Mouse (Mus musculus) adrenal gland, postnatal 36 days (tissue): Measurements from ENCODE around the gene Exosc10. TPM values are rescaled to one million over a fixed set of nuclear protein-coding genes. Genes with fewer than 3 reads are reported as not detected.

ENCODE experiments used
- DNase-seq, 2 experiments: peaks; one replicate each; pipeline ENCODE4 v3.0.0; 2021; ENCODE audit warnings: mixed read lengths in 1 of 2
- total RNA-seq, 2 experiments: library from RNA; stranded (reverse); gene quantifications; 2 replicates each; pipeline ENCODE4 v1.2.3; 2021

Exosc10 gene
- total RNA-seq, 2 experiments from 2014 or later = 43.6 to 52.6 TPM

DNA sequence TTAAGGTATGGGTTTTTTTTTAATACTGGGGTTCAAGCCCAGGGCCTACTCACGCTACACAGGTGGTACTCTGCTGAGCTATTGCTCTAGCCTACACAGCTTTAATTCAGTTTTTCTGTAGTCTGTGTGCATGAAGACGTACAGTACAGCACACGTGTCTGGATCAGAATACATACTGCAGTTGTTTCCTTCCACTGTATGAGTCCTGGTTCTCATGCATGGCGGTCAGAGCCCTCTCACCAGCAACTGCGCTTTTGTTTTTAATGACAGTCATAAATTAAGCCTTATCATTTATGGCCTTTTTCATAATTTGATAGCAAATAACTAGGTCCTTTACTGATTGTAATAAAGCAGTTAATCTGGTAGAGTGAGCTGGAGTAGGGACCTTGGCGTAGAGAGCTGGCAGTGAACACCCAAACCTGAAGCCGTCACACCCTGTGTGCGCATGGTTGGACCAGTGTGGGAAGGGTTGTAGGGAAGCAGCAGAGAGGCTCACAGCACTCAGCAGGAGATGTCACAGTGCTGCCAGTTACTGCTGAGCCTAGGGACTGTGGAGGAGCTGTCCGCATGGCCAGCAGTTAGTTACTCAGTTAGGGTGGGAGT lies 12.6 kb downstream of the Exosc10 start:
- DNase-seq = no peak

DNA sequence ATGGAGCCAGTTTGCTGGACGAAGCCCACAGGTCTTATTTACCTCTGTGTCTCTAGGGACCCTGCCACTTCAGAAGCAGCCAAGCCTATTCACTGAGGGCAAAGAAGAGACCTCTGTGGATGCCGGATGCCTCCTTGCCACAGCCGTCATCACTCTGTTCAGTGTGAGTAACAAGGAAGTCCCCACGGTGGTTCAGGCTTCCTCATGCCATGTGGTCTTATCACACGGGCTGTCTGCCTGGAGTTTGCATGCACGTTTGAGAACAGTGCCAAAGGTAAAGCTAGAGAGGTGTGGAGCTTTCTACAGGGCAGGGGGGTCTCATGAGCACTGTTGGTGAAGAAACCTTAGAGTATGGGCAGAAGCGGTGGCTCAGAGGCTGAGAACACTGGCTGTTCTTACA lies 15.0 kb downstream of the Exosc10 start:
- no peak for DNase-seq

DNA sequence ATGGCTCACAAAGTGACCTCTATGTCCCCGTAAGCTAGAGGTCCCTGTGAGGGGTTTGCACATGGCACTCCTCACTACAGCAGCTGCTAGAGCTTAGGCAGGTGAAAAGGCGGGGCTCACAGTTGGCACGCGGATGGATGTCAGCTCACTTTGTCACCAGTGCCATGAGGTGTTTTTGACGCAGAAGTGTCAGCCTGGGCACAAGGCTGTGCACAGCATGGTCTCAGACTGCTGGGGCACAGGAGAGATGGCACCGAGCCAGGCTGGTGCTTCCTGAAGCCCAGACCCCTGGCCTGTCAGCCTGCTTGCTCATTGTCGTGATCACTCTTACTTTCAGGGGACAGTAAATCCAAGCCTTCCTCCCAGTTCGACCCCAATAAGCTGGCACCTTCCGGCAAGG lies 22.5 kb downstream of the Exosc10 start:
- no peak for DNase-seq

DNA sequence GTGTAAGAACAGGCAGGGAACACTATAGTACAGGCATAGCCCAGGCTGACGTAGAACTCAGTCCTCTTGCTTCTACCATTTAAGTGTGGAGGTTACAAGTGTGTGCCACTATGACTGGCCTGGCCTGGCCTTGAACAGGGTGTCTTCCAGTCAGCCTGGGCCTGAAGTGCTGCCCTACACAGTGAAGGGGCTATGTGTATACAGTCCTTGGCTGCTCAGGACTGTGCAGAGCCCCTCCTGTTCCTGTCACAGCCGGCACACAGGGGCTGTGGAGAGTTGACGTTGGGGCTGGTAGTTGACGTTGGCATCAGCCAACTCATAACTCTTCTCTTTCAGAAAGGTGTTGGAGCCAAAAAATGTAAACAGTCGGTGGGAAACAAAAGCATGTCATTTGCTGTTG lies 23.2 kb downstream of the Exosc10 start:
- DNase-seq = no peak

DNA sequence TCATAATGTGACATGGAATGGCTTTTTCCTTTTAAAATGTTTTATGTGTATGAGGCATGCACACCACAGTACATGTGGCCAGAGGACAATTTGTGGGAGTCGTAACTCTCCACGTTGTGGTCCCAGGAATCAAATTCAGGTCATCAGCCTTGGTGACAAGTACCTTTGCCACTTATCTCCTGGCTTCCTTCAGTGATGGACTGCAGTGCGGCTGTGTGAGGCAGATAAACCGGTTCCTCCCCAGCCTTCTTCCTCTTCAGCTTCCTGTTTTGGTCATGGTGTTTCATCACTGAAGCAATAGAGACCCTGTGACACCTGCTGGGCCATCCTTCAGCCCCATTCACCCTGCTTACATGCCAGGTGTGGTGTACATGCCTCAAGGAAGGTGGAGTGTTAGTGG lies 25.0 kb downstream of the Exosc10 start:
- DNase-seq = no peak

DNA sequence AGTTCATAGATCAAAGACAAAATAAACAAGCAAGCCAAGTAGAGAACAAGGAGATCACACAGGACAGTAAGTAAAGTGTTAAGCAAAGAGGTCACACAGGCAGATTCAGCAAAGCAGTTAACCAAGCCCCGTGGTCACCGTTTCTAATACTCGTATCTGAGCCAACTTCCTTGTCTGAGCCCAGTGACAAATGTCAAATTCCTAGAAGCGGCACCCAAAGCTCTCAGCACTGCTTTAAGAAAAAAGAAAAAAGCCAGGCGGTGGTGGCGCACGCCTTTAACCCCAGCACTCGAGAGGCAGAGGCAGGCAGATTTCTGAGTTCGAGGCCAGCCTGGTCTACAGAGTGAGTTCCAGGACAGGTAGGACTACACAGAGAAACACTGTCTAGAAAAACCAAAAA lies 28.4 kb downstream of the Exosc10 start:
- no peak for DNase-seq

DNA sequence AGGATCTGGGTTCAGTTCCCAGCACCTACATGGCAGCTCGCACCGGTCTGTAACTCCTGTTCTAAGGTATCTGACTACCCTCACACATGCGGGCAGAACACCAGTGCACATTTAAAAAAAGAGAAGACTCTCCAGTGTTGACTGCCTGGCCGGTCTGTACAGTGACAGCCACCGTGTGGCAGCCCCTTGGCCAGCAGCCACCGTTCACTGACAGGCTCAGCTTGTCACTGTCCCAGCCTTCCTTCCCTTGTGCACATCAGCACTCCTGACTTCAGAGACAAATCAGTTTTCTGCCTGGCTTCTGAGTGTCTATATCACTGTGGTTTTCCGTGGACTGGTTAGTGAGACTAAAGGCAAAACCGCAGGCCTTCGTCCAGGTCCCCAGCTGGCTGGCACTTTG lies 30.6 kb downstream of the Exosc10 start:
- DNase-seq = no peak

DNA sequence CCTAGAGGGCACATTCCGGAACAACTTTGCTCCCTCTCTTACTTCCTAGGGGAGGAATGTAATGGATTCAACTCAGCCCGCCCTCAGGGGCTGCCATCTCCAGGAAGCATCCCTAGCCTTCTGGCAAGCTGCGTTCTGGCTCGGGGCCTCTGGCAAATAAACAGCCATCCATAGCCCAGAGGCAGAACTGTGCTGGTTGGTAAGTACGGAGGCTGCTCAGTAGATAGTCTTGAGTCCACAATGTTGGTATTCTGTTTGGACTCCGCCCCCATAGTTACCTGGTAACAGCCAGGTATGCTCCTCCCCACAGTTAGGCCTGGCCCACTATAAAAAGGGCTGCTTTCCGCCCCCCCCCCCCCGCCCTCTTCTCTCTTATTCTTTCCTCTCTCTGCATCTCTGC lies 31.3 kb downstream of the Exosc10 start:
- no peak for DNase-seq

DNA sequence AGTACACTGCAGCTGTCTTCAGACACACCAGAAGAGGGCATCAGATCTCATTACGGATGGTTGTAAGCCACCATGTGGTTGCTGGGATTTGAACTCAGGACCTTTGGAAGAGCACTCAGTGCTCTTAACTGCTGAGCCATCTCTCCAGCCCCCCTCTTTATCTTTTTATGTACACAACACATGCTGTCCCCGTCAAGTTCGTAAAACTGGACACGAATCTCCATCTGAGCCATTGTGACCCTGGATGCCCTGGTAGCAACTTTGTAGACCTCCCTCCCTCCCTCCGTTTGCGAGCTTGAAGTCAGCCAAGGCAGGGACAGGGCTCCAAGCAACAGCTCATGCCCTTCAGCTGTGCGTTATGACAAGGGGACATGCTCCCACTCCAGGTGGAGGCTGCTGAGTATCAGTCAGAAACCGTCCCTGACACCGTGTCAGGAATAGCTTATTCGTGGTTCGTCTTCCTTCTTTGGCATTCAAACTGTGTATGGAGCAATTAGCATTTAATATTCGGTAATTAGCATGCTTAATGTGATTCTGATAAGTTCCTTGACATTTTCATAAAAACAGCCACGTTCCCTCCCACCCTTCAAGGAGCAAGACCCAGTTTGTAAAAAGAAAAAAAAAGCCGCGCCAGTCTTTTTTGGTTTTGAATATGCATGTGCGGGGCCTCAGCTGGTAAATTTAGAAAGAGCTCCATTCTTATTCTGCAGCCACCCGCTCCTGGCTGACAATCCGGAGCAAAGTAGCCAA lies 32.4 kb downstream of the Exosc10 start:
- no peak for DNase-seq

DNA sequence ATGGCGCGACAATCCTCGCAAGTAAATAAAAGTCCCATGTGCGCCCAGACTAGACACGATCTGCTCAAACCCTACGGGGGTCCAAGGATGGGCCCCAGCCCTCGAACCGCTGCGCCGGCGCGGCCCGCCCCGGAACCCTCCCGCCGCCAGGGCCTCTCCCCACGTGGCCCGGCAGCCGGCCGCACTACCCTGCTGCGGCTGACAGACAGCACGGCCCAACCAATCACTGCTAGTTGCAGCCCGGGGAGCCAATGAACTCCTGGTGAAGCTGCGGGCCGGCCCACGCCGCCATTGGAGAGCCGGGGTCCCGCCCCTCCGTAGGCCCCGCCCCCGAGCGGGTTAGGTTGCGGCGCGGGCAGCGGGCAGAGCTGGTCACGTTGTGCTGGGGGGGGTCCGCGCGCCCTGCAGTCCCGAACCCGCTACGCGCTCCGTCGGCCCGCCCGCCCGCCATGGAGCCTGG lies 33.0 kb downstream of the Exosc10 start, which contains the start of gene Srm:
Gene Srm (plus strand): TSS at position 333 of the 460 bp plus-strand sequence.
- peak; percentile 99 to 100 for DNase-seq

DNA sequence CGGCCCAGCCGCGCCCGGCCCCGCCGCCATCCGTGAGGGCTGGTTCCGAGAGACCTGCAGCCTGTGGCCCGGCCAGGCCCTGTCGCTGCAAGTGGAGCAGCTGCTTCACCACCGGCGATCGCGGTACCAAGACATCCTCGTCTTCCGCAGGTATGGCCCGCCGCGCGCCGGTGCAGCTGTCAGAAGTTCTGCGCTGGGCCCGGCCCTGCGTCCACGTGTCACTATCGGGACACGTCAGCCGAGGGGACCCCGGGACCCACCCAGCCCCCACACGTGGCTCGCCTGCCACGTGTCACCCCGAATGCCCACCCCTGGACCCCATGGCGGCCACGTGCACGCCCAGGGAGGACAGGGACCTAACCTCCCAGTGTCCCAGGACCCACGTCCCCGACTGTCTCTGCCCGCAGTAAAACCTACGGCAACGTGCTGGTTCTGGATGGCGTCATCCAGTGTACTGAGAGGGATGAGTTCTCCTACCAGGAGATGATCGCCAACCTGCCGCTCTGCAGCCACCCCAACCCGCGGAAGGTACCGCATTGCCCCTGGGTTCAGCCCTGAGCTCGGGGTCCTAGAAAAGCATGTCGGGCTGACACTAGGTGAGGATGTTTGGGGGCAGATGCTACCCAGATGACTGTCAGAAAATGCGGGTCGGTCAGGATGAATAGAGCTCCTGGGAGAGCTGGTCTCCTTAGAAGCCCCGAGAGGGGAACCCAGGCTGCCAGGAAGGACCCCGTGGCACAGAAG lies 33.6 kb downstream of the Exosc10 start:
- peak; percentile 52 to 57 for DNase-seq

DNA sequence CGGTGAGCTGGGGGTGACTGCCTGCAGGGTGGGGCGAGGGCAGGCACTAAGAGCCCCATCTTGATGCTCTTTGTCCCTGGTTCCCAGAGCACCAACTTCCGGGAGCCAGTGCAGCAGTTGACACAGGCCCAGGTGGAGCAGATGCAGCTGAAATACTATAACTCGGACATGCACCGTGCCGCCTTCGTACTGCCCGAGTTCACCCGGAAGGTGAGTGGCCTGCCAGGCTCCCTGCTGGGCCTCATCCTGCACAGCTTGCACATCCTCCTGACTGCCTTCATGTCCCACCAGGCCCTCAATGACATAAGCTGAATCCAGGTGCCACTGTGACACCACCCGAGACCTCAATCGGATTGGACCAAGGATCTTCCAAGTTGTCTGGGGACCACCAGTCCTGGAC lies 35.8 kb downstream of the Exosc10 start:
- no peak for DNase-seq

DNA sequence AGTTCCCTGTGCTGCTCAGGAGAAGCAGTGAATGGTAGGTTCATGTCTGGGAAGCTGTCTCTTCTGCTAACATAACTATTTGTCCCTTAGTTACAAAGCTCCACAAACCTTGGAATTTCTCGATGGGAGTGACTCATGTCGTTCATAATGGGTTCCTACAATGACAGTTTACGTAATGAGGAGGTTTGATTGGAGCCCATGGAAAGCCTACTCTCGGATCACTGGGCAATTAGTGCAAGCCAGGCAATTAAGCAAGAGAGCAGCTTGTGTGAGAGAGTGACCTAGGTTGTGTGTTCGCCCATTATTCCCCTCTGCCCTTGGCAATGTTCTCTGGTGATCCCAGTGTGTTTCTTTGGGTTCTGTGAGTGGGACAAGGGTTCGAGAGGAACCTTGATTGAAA lies 37.7 kb downstream of the Exosc10 start:
- no peak for DNase-seq

DNA sequence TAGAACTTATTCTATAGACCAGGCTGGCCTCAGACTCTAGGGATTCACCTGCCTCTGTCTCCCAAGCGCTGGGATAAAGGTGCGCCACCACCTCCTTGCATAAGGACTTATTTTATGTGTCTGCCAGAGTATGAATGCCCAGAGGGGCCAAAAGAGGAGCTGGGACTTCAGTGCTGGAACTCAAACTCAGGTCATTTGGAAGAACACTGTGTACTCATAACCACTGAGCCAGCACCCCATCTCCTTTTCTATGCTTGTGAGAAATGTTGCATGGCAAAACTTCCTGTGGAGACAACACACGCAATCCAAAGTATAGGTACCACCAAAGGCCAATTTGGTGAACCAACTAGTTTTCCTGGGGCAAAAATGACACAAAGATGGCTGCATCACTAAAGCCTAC lies 38.5 kb downstream of the Exosc10 start:
- no peak for DNase-seq

DNA sequence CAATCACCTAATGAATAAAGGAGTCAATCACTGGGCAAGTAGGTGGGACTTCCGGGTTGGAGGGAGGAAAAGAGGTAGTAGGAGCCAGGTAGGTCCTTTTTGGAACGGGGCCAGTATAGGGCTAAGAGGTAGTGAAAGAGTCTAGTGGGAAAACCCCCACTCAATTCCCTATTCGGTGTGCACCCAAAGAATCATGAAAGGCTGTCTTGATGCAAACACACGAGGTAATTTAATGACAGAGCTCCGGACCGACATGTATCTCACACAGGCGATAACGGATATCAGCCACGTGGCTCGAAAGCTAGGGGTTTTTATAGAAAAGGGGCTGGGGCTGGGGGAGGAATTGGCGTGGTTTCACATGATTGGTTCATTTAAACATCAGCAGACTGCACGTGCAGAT lies 40.6 kb downstream of the Exosc10 start:
- DNase-seq = no peak

DNA sequence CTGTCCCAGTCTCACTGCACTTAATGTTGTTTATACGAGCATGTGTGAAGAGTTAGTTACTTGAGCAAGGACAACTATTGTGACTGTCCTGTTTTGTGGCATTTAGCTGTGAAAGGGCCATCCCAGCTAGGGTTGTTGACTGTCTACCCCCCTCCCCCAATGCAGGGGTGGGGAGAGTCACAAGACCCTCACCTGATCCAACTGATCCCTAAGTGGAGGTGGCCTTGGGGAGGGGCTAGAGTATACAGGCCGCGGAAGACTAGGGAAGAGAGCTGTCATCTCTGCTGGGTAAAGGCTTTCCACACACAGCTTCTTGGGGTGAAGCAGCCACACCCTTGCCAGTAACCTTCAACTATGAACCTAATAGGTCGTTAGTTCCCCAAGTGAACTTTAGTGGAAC lies 42.1 kb downstream of the Exosc10 start:
- no peak for DNase-seq

DNA sequence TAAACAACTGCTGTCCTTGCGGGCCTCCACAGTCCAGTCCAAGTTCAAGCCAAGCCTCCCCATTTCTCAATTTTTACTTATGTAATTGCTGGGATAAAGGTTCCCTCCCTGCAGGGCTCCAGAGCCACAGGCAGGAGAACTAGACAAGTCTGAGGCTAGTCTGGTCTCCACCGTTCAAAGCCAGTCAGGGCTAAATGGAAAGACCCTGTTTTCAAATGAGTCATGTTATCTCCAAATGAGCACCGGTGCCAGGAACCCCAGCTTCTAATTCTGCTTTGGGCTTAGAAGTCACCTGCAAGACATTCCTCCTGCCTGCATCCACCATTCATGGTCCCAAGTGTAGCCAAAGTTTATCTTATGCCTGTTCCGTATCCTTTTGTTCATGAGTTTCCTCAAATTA lies 43.6 kb downstream of the Exosc10 start:
- no peak for DNase-seq

DNA sequence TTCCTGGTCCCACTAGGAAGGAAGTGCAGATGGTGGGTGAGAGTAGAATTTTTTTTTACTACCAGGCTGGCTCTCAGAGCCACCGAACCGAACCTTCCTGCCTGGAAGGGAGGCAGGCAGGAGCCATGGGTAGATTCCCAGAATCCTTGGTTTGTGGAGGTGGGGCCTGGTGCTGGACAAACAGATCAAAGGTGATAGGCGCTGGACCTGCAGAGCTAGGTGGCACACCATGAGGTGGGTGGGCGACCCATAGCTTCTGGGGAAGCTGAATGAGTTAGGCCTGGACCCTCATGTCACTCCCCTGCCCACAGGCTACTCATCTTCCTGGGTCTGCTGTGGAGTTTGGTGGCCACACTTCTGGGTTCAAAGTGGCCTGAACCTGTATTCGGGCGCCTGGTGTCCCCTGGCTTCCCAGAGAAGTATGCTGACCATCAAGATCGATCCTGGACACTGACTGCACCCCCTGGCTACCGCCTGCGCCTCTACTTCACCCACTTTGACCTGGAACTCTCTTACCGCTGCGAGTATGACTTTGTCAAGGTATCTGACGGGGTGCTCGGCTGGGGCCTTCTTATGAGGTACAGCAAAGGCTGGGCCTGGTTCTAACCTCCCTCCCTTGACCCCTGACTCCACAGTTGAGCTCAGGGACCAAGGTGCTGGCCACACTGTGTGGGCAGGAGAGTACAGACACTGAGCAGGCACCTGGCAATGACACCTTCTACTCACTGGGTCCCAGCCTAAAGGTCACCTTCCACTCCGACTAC lies 44.3 kb downstream of the Exosc10 start, which contains the start of gene Masp2:
Gene Masp2 (plus strand): TSS at position 198 of the 764 bp plus-strand sequence.
- DNase-seq = no peak

DNA sequence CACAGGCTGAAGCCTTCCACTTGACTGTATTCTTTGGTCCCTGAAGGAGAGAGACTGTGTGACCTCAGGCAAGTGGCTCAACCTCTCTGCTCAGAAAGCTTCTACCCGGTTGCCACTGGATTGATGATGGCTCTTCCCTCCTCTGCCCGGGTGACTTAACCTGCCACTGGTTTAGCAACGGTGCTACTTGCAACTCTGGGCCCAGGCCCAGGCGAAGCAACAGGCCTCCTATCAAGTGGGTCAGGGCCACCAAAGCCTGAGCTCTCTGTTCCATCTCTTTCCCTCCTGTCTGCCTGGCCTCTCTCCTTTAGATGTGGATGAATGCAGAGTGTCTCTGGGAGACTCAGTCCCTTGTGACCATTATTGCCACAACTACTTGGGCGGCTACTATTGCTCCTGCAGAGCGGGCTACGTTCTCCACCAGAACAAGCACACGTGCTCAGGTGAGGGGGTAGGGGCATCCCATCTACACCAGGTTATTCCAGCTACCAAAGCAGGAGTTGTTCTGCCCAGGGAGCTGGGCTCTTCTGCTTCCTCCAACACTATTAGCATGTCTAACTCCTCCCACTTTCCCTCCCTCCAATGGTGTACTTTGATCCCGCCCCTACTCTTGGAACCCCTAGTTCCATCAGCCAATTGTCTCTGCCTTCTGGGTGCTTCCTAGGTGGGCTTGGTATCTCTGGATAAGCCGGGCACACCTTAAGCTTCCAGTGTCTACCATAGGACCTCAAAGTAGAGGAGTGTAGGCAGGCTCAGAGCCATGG lies 45.3 kb downstream of the Exosc10 start:
- peak; percentile 38 to 53 for DNase-seq

DNA sequence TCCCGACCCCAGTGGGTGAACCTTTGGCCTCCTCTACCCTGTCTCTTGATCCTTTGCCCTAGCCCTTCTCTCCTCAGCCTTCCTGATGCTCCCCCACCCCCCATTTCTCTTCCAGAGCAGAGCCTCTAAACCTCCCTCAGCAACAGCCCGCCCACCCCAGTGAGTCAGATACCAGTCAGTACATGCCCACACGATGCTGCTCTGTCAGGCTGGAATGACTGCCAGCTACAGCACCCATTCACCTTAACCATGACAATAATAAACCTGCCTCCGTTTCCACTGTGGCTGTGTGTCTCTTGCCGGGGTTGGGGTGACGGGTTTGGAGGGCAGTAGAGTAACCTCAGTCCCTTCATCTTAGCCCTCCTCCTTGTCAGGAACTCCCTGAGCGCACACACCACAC lies 45.9 kb downstream of the Exosc10 start:
- peak; percentile 46 to 52 for DNase-seq

DNA sequence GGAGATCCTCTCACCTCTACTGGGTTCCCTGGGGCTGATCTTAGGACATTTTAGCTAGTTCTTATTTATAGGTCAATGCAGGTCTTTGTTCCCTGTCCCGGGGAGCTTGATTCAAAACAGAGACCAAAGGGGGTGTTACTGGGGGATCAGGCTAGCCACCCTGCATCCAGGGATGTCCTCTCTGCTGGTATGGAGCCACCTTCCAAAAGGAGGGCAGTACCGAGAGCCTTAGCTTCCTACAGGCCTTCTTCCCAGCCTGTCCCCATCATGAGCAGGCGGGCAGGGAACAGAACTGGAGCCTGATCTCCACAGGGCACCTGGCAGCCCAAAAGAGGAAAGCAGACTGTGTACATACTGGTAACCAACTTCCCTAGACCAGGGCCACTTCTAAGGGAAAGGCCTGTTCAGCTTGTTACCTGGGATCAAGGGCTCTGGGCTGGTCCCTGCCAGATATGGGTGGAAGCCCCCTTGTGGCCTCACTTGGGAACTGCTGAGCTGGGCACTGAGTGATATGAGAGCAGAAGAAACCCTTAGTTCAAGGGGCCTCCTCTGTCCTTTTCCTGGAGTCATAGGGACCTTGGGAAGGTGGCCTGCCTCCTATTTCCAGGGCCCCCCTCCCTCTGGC lies 46.4 kb downstream of the Exosc10 start:
- DNase-seq = peak; percentile 77 to 78
